Mouse (Mus musculus): ENCODE results near the gene Gjc2.

DNA sequence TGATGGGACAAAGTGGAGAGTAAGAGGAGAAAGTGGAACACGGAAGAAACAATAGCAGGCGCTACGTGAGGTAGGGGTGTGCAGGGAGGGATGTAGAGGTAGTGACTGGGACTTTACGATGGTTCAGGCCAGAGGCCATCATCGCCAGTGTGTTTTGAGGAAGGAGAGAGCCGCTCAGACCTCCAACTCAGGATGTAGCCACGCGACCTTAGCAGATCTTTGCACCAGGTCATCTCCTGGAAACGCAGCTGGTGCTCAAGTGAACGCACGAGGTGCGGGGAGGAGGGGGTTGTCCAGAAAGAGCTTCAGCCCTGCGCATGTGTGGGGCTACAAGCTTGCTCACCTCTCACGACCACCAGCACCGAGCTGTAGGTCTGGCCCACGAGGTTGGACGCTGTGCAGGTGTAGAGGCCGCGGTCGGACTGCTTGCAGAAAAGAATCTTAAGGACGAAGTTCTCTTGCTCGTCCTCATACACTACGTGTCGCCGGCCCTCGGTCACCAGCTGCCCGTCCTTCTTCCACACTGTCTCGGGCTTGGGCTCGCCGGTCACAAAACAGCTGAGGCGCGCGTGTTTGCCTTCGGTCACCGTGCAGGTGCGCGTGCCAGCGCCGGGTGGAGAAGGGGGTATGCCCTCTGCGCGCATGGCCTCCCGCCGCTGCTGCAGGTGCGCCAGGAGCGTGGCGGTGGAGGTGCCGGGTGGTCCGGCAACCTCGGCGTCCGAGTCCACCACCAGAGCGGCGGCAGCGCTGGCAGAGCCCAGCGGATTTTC, 47.8 kb downstream of the Gjc2 start:
- TF ChIP-seq CTCF (IDR thresholded peaks at IDR 0.05; ENCODE audit: insufficient read depth, low read length) (no peak), POLR2A (IDR thresholded peaks at IDR 0.05; ENCODE audit: borderline replicate concordance, extremely low read depth, low read depth, low read length) (no peak)
